Mouse (Mus musculus): ENCODE results near the gene Slc47a1. TPM values are rescaled to one million over a fixed set of nuclear protein-coding genes. Genes with fewer than 3 reads are reported as not detected.

The Slc47a1 gene
- polyA plus RNA-seq, 1 experiment from 2014 or later: not detected

GRCm38 (mm10) chr11:61368668-61369067, 9.5 kb downstream of the Slc47a1 start:
- Histone ChIP-seq H3K27me3 (peaks cover 12% of the 10 kb centered on the region), H3K9ac (replicated peaks) (no peak overlapping the region), H3K27ac (no peak overlapping the region), H3K4me3 (replicated peaks) (no peak overlapping the region), H3K9me3 (no peaks in the 10 kb centered on the region), H3K4me1 (replicated peaks) (no peaks in the 10 kb centered on the region), H3K36me3 (no peaks in the 10 kb centered on the region), H3K4me2 (no peak overlapping the region)
- 95% methylated on average over 2 of the region's 2 CpGs for WGBS
- ATAC-seq (ENCODE audit: insufficient number of reproducible peaks, insufficient read depth, low FRiP score, low TSS enrichment, low read depth): no peak

GRCm38 (mm10) chr11:61366517-61367273, 11.4 kb downstream of the Slc47a1 start:
- Histone ChIP-seq H3K9me3 (no peaks in the 10 kb centered on the region), H3K4me1 (replicated peaks) (no peaks in the 10 kb centered on the region), H3K36me3 (no peaks in the 10 kb centered on the region), H3K4me3 (replicated peaks) (no peak overlapping the region), H3K27ac (no peak overlapping the region), H3K27me3 (peaks cover 12% of the 10 kb centered on the region), H3K4me2 (no peak overlapping the region), H3K9ac (replicated peaks) (no peak overlapping the region)
- ATAC-seq (ENCODE audit: insufficient number of reproducible peaks, insufficient read depth, low FRiP score, low TSS enrichment, low read depth): no peak
- 80% methylated on average over 9 of the region's 9 CpGs for WGBS

- no peaks in the 10 kb centered on the region for H3K36me3 ChIP-seq
- H3K9ac ChIP-seq (replicated peaks): no peak overlapping the region
- no peak overlapping the region for H3K4me3 ChIP-seq (replicated peaks)
- no peak for ATAC-seq (ENCODE audit: insufficient number of reproducible peaks, insufficient read depth, low FRiP score, low TSS enrichment, low read depth)
- no peak overlapping the region for H3K27ac ChIP-seq
- H3K27me3 ChIP-seq: peaks cover 12% of the 10 kb centered on the region
- WGBS: 74% methylated on average over 3 of the region's 3 CpGs
- no peak overlapping the region for H3K4me2 ChIP-seq
- H3K4me1 ChIP-seq (replicated peaks): no peaks in the 10 kb centered on the region
- no peaks in the 10 kb centered on the region for H3K9me3 ChIP-seq
Observed at GRCm38 (mm10) chr11:61365938-61366337, 12.2 kb downstream of the Slc47a1 start.

- Histone ChIP-seq H3K9ac (replicated peaks) (no peak overlapping the region), H3K4me3 (replicated peaks) (no peak overlapping the region), H3K9me3 (no peaks in the 10 kb centered on the region), H3K4me2 (no peak overlapping the region), H3K27ac (no peak overlapping the region), H3K36me3 (no peaks in the 10 kb centered on the region), H3K4me1 (replicated peaks) (no peaks in the 10 kb centered on the region), H3K27me3 (peaks cover 7% of the 10 kb centered on the region)
- WGBS: 85% methylated on average over 6 of the region's 6 CpGs
- no peak for ATAC-seq (ENCODE audit: insufficient number of reproducible peaks, insufficient read depth, low FRiP score, low TSS enrichment, low read depth)
Observed at GRCm38 (mm10) chr11:61364096-61364495, 14.0 kb downstream of the Slc47a1 start.

GRCm38 (mm10) chr11:61361515-61362190, 16.5 kb downstream of the Slc47a1 start:
- Histone ChIP-seq H3K36me3 (no peaks in the 10 kb centered on the region), H3K4me2 (no peak overlapping the region), H3K27me3 (peaks cover 7% of the 10 kb centered on the region), H3K27ac (no peak overlapping the region), H3K9me3 (no peaks in the 10 kb centered on the region), H3K9ac (replicated peaks) (no peak overlapping the region), H3K4me3 (replicated peaks) (no peak overlapping the region), H3K4me1 (replicated peaks) (no peaks in the 10 kb centered on the region)
- no peak for ATAC-seq (ENCODE audit: insufficient number of reproducible peaks, insufficient read depth, low FRiP score, low TSS enrichment, low read depth)
- 95% methylated on average over 11 of the region's 11 CpGs for WGBS

- no peak for ATAC-seq (ENCODE audit: insufficient number of reproducible peaks, insufficient read depth, low FRiP score, low TSS enrichment, low read depth)
- no peak overlapping the region for H3K9ac ChIP-seq (replicated peaks)
- H3K27me3 ChIP-seq: no peaks in the 10 kb centered on the region; the same call in 1 of the 2 replicates
- no peak overlapping the region for H3K4me3 ChIP-seq (replicated peaks)
- H3K9me3 ChIP-seq: no peaks in the 10 kb centered on the region
- H3K4me1 ChIP-seq (replicated peaks): no peaks in the 10 kb centered on the region
- H3K27ac ChIP-seq: no peak overlapping the region
- no peaks in the 10 kb centered on the region for H3K36me3 ChIP-seq
- H3K4me2 ChIP-seq: no peak overlapping the region
- 74% methylated on average over 9 of the region's 9 CpGs for WGBS
Observed at GRCm38 (mm10) chr11:61356600-61356999, 21.5 kb downstream of the Slc47a1 start.

- Histone ChIP-seq H3K4me2 (no peak overlapping the region), H3K9me3 (no peaks in the 10 kb centered on the region), H3K4me1 (replicated peaks) (no peaks in the 10 kb centered on the region), H3K4me3 (replicated peaks) (no peak overlapping the region), H3K27ac (no peak overlapping the region), H3K9ac (replicated peaks) (no peak overlapping the region), H3K36me3 (no peaks in the 10 kb centered on the region), H3K27me3 (no peaks in the 10 kb centered on the region; the same call in 1 of the 2 replicates)
- WGBS: 72% methylated on average over 6 of the region's 6 CpGs
- no peak for ATAC-seq (ENCODE audit: insufficient number of reproducible peaks, insufficient read depth, low FRiP score, low TSS enrichment, low read depth)
Observed at GRCm38 (mm10) chr11:61356111-61356510, 22.0 kb downstream of the Slc47a1 start.

- H3K27me3 ChIP-seq: no peaks in the 10 kb centered on the region; the same call in 1 of the 2 replicates
- H3K4me1 ChIP-seq (replicated peaks): no peaks in the 10 kb centered on the region; the same call in 1 of the 2 replicates
- H3K27ac ChIP-seq: no peak overlapping the region
- H3K36me3 ChIP-seq: no peaks in the 10 kb centered on the region
- no peaks in the 10 kb centered on the region for H3K9me3 ChIP-seq
- H3K4me3 ChIP-seq (replicated peaks): no peak overlapping the region
- H3K4me2 ChIP-seq: no peak overlapping the region
- no peak for ATAC-seq (ENCODE audit: insufficient number of reproducible peaks, insufficient read depth, low FRiP score, low TSS enrichment, low read depth)
- no peak overlapping the region for H3K9ac ChIP-seq (replicated peaks)
- 88% methylated on average over 5 of the region's 5 CpGs for WGBS
Observed at GRCm38 (mm10) chr11:61355351-61355750, 22.8 kb downstream of the Slc47a1 start.

- no peaks in the 10 kb centered on the region for H3K36me3 ChIP-seq
- ATAC-seq (ENCODE audit: insufficient number of reproducible peaks, insufficient read depth, low FRiP score, low TSS enrichment, low read depth): no peak
- no peak overlapping the region for H3K9ac ChIP-seq (replicated peaks)
- H3K9me3 ChIP-seq: no peaks in the 10 kb centered on the region
- no peak overlapping the region for H3K4me2 ChIP-seq
- H3K27ac ChIP-seq: no peak overlapping the region
- H3K4me3 ChIP-seq (replicated peaks): no peak overlapping the region
- 81% methylated on average over 6 of the region's 6 CpGs for WGBS
- H3K4me1 ChIP-seq (replicated peaks): no peaks in the 10 kb centered on the region; the same call in 1 of the 2 replicates
- H3K27me3 ChIP-seq: no peaks in the 10 kb centered on the region; the same call in 1 of the 2 replicates
Observed at GRCm38 (mm10) chr11:61354346-61354745, 23.8 kb downstream of the Slc47a1 start.

GRCm38 (mm10) chr11:61353038-61353437, 25.1 kb downstream of the Slc47a1 start:
- no peak for ATAC-seq (ENCODE audit: insufficient number of reproducible peaks, insufficient read depth, low FRiP score, low TSS enrichment, low read depth)
- H3K4me1 ChIP-seq (replicated peaks): no peaks in the 10 kb centered on the region; the same call in 1 of the 2 replicates

GRCm38 (mm10) chr11:61352138-61352651, 25.9 kb downstream of the Slc47a1 start:
- WGBS: 64% methylated on average over 9 of the region's 9 CpGs
- H3K4me2 ChIP-seq: no peak overlapping the region
- no peak overlapping the region for H3K27ac ChIP-seq
- ATAC-seq (ENCODE audit: insufficient number of reproducible peaks, insufficient read depth, low FRiP score, low TSS enrichment, low read depth): no peak
- no peaks in the 10 kb centered on the region for H3K36me3 ChIP-seq
- H3K9me3 ChIP-seq: no peaks in the 10 kb centered on the region
- peaks cover 12% of the 10 kb centered on the region for H3K27me3 ChIP-seq
- H3K4me1 ChIP-seq (replicated peaks): no peaks in the 10 kb centered on the region; the same call in 1 of the 2 replicates
- H3K4me3 ChIP-seq (replicated peaks): no peak overlapping the region
- H3K9ac ChIP-seq (replicated peaks): no peak overlapping the region

More at GRCm38 (mm10) chr11:61353038-61353437, 25.1 kb downstream of the Slc47a1 start:
- no peak overlapping the region for H3K9ac ChIP-seq (replicated peaks)
- no peaks in the 10 kb centered on the region for H3K9me3 ChIP-seq
- H3K4me3 ChIP-seq (replicated peaks): no peak overlapping the region
- peaks cover 6% of the 10 kb centered on the region for H3K27me3 ChIP-seq
- WGBS: 64% methylated on average over 2 of the region's 2 CpGs
- H3K4me2 ChIP-seq: no peak overlapping the region
- H3K27ac ChIP-seq: no peak overlapping the region
- H3K36me3 ChIP-seq: no peaks in the 10 kb centered on the region

Data from limb, embryonic 12.5 days (tissue).